Comparison of ENCODE assay signal across 8 mouse cellular contexts in genomic region chr5:119055430-119055829, GRCm38 (mm10).
DNase-seq lines count a peak whose midpoint lies in the region; ATAC-seq lines count a peak whose summit lies in the region.

No protein-coding gene starts in this region.

- ATAC-seq in megakaryocyte-erythroid progenitor cell, adult 5-6 weeks (replicated peaks; ENCODE audit: low FRiP score, low TSS enrichment, poor library complexity, severe bottlenecking), result no peak

- intact Hi-C loops in left cerebral cortex, postnatal 25 days (cut with DNase I), result no loop called here

- peak; percentile 46 to 47 for DNase-seq in adrenal gland, adult (ENCODE audit: inconsistent age in 2 of 2, low spot score in 1 of 2)
- DNase-seq in adrenal gland, postnatal 4 days (ENCODE audit: low spot score in 2 of 2), result no peak
- peak; percentile 3 to 10 for DNase-seq in right cerebral cortex, adult 2 months (ENCODE audit: low spot score in 2 of 2)
- DNase-seq in right cerebral cortex, postnatal 25 days, result no peak
- peak; percentile 73 to 88 for DNase-seq in heart, adult 9 months (ENCODE audit: low spot score in 2 of 2)
- peak; percentile 4 to 22 for DNase-seq in left cerebral cortex, postnatal 25 days (ENCODE audit: low spot score in 2 of 2)
- peak; percentile 5 for DNase-seq in retina, postnatal 7 days (ENCODE audit: low read depth, low spot score)

Comparison
In these comparisons a context has a peak if more than half of its experiments do, and no peak if none do; other contexts are left out.
1. DNase-seq: peak in adrenal gland, adult (2 of 2), right cerebral cortex, adult 2 months (2 of 2), heart, adult 9 months (2 of 2), left cerebral cortex, postnatal 25 days (2 of 2) and retina, postnatal 7 days (single experiment); none in adrenal gland, postnatal 4 days (0 of 2) and right cerebral cortex, postnatal 25 days (single experiment).